Mouse (Mus musculus) limb, embryonic 14.5 days (tissue): ENCODE measurements around the gene Ncdn. TPM values are rescaled to one million over a fixed set of nuclear protein-coding genes. Genes with fewer than 3 reads are reported as not detected.

Experiments
- ATAC-seq: fragments of 200-750 bp; cut with Nextera tagmentation; 2 replicates; pipeline ENCODE4 v1.8.0; 2017; ENCODE audit warnings: low read depth, moderate number of reproducible peaks, moderate TSS enrichment; ENCODE audit not compliant: low FRiP score
- DNase-seq: peaks from one replicate; pipeline ENCODE4 v3.0.0-alpha.2; 2015; ENCODE audit warnings: low spot score
- H3K27ac ChIP-seq: fragments of 300-500 bp; sonication (generic); replicated peaks from 2 replicates; pipeline ENCODE4 v1.5.1; 2014; ENCODE audit warnings: low read depth, mild to moderate bottlenecking, low read length, moderate library complexity, mixed read lengths
- H3K27me3 ChIP-seq: fragments of 300-500 bp; sonication (generic); 2 replicates; pipeline ENCODE4 v1.6.1; 2014; ENCODE audit warnings: low read length, mixed read lengths; ENCODE audit not compliant: control insufficient read depth, insufficient read depth
- H3K36me3 ChIP-seq: fragments of 300-500 bp; sonication (generic); 2 replicates; pipeline ENCODE4 v1.6.1; 2014; ENCODE audit warnings: mild to moderate bottlenecking, low read length, moderate library complexity, mixed read lengths; ENCODE audit not compliant: control insufficient read depth, insufficient read depth
- H3K4me1 ChIP-seq: fragments of 300-500 bp; sonication (generic); 2 replicates; pipeline ENCODE4 v1.6.1; 2014; ENCODE audit warnings: antibody characterized with exemption, low read length, mixed read lengths; ENCODE audit not compliant: control insufficient read depth, insufficient read depth
- H3K4me2 ChIP-seq: fragments of 300-500 bp; sonication (generic); replicated peaks from 2 replicates; pipeline ENCODE4 v1.6.1; 2014; ENCODE audit warnings: low read depth, mild to moderate bottlenecking, low read length, moderate library complexity; ENCODE audit not compliant: severe bottlenecking
- H3K4me3 ChIP-seq: fragments of 300-500 bp; sonication (generic); replicated peaks from 2 replicates; pipeline ENCODE4 v1.5.1; 2014; ENCODE audit warnings: low read length
- H3K9ac ChIP-seq: fragments of 300-500 bp; sonication (generic); 2 replicates; pipeline ENCODE4 v1.6.1; 2014; ENCODE audit warnings: mild to moderate bottlenecking, low read depth, low read length, moderate library complexity; ENCODE audit not compliant: severe bottlenecking
- H3K9me3 ChIP-seq: fragments of 300-500 bp; sonication (generic); 2 replicates; pipeline ENCODE4 v1.6.1; 2016; ENCODE audit warnings: low read length; ENCODE audit not compliant: control insufficient read depth
- POLR2A ChIP-seq: fragments of 200-500 bp; IDR thresholded peaks from 2 replicates; pipeline ENCODE4 v1.8.0; 2012; ENCODE audit warnings: inconsistent platforms, mild to moderate bottlenecking, moderate library complexity, borderline replicate concordance; ENCODE audit not compliant: insufficient read depth, insufficient read length; ENCODE audit errors: extremely low read depth
- whole genome bisulfite sequencing: fragments of 180-500 bp; shearing (Covaris S2); extraction: QIAGEN DNeasy Blood & Tissue Kit; methylation state at CpG from one replicate; pipeline ENCODE4 v1.1.7; 2014; 5-methylcytosine and 5-hydroxymethylcytosine counted together
- polyA plus RNA-seq, 2 experiments: library from polyadenylated mRNA; depleted of rRNA in 1 of 2; stranded (reverse) in 1 of 2; unstranded in 1 of 2; fragments of >200 nt; fragmentation: Nextera tagmentation in 1 of 2; extraction: Ambion mirVana in 1 of 2; gene quantifications; 2 replicates each; pipeline versions ENCODE4 v1.2.1 to v1.2.3; 2012 to 2014

Gene Ncdn
- polyA plus RNA-seq, 2 experiments = 29.1 to 39.0 TPM

- Histone ChIP-seq H3K9me3 (no peaks in the 10 kb centered on the region), H3K36me3 (peaks cover 37% of the 10 kb centered on the region), H3K27ac (no peak overlapping the region), H3K27me3 (no peaks in the 10 kb centered on the region), H3K4me3 (no peak overlapping the region), H3K9ac (no peak overlapping the region), H3K4me1 (peaks cover 3% of the 10 kb centered on the region; the same call in 1 of the 2 replicates), H3K4me2 (no peak overlapping the region)
- no peak for DNase-seq
- 85% methylated on average over 5 of the region's 5 CpGs for WGBS
- no peak for TF ChIP-seq POLR2A
- ATAC-seq = no peak
These were observed 5.1 kb upstream of the Ncdn start for GRCm38 (mm10) chr4:126758299-126758698.

- no peak for TF ChIP-seq POLR2A
- no peak for DNase-seq
- Histone ChIP-seq H3K4me2 (no peak overlapping the region), H3K9me3 (no peaks in the 10 kb centered on the region), H3K4me1 (peaks cover 11% of the 10 kb centered on the region), H3K27me3 (no peaks in the 10 kb centered on the region), H3K36me3 (peaks cover 29% of the 10 kb centered on the region), H3K9ac (no peak overlapping the region), H3K4me3 (no peak overlapping the region), H3K27ac (no peak overlapping the region)
- 81% methylated on average over 4 of the region's 4 CpGs for WGBS
- no peak for ATAC-seq
These were observed 3.5 kb upstream of the Ncdn start for GRCm38 (mm10) chr4:126756766-126757165.

GRCm38 (mm10) chr4:126754736-126755374, 1.6 kb upstream of the Ncdn start:
- TF ChIP-seq POLR2A = no peak
- H3K4me3 ChIP-seq = peak overlapping the region; percentile 67
- H3K27ac ChIP-seq = no peak overlapping the region
- H3K4me1 ChIP-seq = peaks cover 19% of the 10 kb centered on the region
- no peaks in the 10 kb centered on the region for H3K9me3 ChIP-seq
- peaks cover 19% of the 10 kb centered on the region for H3K36me3 ChIP-seq
- H3K27me3 ChIP-seq = no peaks in the 10 kb centered on the region
- DNase-seq (no peak), ATAC-seq (no peak)
- 54% methylated on average over 12 of the region's 12 CpGs for WGBS
- H3K4me2 ChIP-seq = peak overlapping the region; percentile 99
- H3K9ac ChIP-seq = peak overlapping the region; percentile 75; the same call in 1 of the 2 replicates

GRCm38 (mm10) chr4:126754231-126754611, 983 bp upstream of the Ncdn start:
- Histone ChIP-seq H3K4me1 (peaks cover 23% of the 10 kb centered on the region), H3K9ac (peak overlapping the region; percentile 75), H3K27me3 (no peaks in the 10 kb centered on the region), H3K4me3 (peak overlapping the region; percentile 67), H3K4me2 (peak overlapping the region; percentile 99), H3K27ac (peak overlapping the region; percentile 89), H3K9me3 (no peaks in the 10 kb centered on the region), H3K36me3 (peaks cover 20% of the 10 kb centered on the region)
- no peak for ATAC-seq
- 5% methylated on average over 12 of the region's 12 CpGs for WGBS
- DNase-seq = no peak
- TF ChIP-seq POLR2A = no peak

- TF ChIP-seq POLR2A = no peak
- Histone ChIP-seq H3K4me1 (peaks cover 23% of the 10 kb centered on the region), H3K9me3 (no peaks in the 10 kb centered on the region), H3K4me3 (peak overlapping the region; percentile 67), H3K4me2 (peak overlapping the region; percentile 99), H3K27me3 (no peaks in the 10 kb centered on the region), H3K36me3 (peaks cover 24% of the 10 kb centered on the region), H3K27ac (0 out of 2 replicates have a peak overlapping the region, but pooled peaks have one; percentile 55), H3K9ac (peak overlapping the region; percentile 75)
- DNase-seq (peak; percentile 2), ATAC-seq (no peak)
- under 1% methylated on average over 23 of the region's 23 CpGs for WGBS
These were observed 563 bp downstream of the Ncdn start for GRCm38 (mm10) chr4:126752608-126753141.
